Mouse (Mus musculus) heart, embryonic 14.5 days (tissue): ENCODE measurements around the gene Plxnc1. TPM values are rescaled to one million over a fixed set of nuclear protein-coding genes. Genes with fewer than 3 reads are reported as not detected.

Experiments used
- ATAC-seq: fragments of 200-750 bp; cut with Nextera tagmentation; 2 replicates; pipeline ENCODE4 v1.8.0; 2017; ENCODE audit warnings: low read depth, moderate TSS enrichment; ENCODE audit not compliant: insufficient number of reproducible peaks, insufficient read depth, low FRiP score
- H3K27ac ChIP-seq, 2 experiments: fragments of 200-500 bp in 1 of 2; fragments of 300-500 bp in 1 of 2; sonication (generic) in 1 of 2; replicated peaks in 1 of 2; 2 replicates each; pipeline ENCODE4 v1.5.1; 2012 to 2014; ENCODE audit warnings: low read depth in 2 of 2, low read length in 2 of 2, control low read depth in 1 of 2, mild to moderate bottlenecking in 1 of 2, mixed read lengths in 1 of 2; ENCODE audit not compliant: control insufficient read depth in 1 of 2, insufficient read depth in 1 of 2
- H3K27me3 ChIP-seq: fragments of 300-500 bp; sonication (generic); 2 replicates; pipeline ENCODE4 v1.6.1; 2014; ENCODE audit warnings: mild to moderate bottlenecking, low read length, control low read depth; ENCODE audit not compliant: control insufficient read depth, insufficient read depth
- H3K36me3 ChIP-seq: fragments of 300-500 bp; sonication (generic); 2 replicates; pipeline ENCODE4 v1.6.1; 2014; ENCODE audit warnings: mild to moderate bottlenecking, control low read depth, low read length, mixed read lengths; ENCODE audit not compliant: control insufficient read depth, insufficient read depth
- H3K4me1 ChIP-seq, 2 experiments: fragments of 200-500 bp in 1 of 2; fragments of 300-500 bp in 1 of 2; sonication (generic) in 1 of 2; 2 replicates each; pipeline ENCODE4 v1.6.1; 2012 to 2014; ENCODE audit warnings: low read length in 2 of 2, control low read depth in 1 of 2, mixed read lengths in 1 of 2; ENCODE audit not compliant: control insufficient read depth in 2 of 2, insufficient read depth in 2 of 2
- H3K4me2 ChIP-seq: fragments of 300-500 bp; sonication (generic); 2 replicates; pipeline ENCODE4 v1.6.1; 2014; ENCODE audit warnings: mild to moderate bottlenecking, low read length
- H3K4me3 ChIP-seq, 2 experiments: fragments of 200-500 bp in 1 of 2; fragments of 300-500 bp in 1 of 2; sonication (generic) in 1 of 2; 2 replicates each; pipeline ENCODE4 v1.5.1; 2012 to 2014; ENCODE audit warnings: low read length in 2 of 2, mild to moderate bottlenecking in 2 of 2, control low read depth in 1 of 2, low read depth in 1 of 2, moderate library complexity in 1 of 2; ENCODE audit not compliant: control insufficient read depth in 1 of 2, insufficient read depth in 1 of 2
- H3K9ac ChIP-seq: fragments of 300-500 bp; sonication (generic); 2 replicates; pipeline ENCODE4 v1.6.1; 2014; ENCODE audit warnings: mild to moderate bottlenecking, low read length
- H3K9me3 ChIP-seq: fragments of 300-500 bp; sonication (generic); 2 replicates; pipeline ENCODE4 v1.6.1; 2016; ENCODE audit warnings: low read length, control low read depth; ENCODE audit not compliant: control insufficient read depth
- WGBS: fragments of 180-500 bp; shearing (Covaris S2); extraction: QIAGEN DNeasy Blood & Tissue Kit; methylation state at CpG from one replicate; pipeline ENCODE4 v1.1.7; 2014; 5-methylcytosine and 5-hydroxymethylcytosine counted together
- polyA plus RNA-seq: library from polyadenylated mRNA; unstranded; fragments of >200 nt; fragmentation: Nextera tagmentation; extraction: Ambion mirVana; gene quantifications from 2 replicates; pipeline ENCODE4 v1.2.1, GENCODE M21; 2014

Plxnc1 gene
- polyA plus RNA-seq, 1 experiment from 2014 or later, result 6.9 TPM

DNA sequence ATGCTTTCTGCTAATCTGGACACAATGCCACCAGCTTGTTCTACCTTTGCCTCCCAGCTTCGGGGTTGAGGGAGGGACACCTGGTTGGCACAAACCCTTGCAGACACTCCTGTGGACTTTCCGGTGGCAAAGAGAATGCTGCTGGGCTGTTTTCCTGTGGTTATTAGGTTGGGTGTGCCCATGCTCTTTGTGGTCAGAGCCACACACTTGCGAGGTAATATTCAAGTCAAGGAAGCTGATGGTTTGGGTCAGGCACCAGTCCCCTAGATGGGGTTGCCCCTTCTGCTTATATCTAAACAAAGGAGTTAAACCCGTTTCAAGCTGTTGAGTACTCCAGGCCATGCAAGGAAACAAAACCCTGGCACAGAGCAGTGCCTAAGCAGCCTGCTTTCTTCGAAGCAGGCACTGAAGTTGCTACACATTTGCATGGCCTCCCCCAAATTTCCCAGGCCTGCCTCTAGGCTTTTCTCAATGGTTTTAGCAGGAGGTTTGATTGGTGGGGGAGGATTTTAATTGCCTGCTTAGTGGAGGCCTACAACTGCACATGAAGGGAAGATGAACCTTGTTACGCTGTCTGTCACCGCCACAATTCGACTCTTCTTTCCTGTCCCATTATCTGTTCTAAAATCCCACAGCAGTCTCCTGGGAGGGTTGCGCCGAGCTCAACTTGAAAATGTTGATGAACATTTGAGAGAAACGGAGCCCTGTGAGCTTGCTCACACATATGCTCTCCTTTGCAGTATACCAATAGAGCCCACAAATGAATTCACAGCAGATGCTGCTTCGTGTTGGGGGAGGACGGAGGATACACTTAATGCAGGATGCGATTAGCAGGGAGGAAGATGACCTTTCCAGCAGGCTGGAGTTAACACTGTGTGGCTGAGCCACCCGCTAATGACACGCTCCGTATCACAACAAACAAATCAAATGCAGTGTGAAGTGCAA, 132.5 kb downstream of the Plxnc1 start:
- Histone ChIP-seq H3K9me3 (no peaks in the 10 kb centered on the region), H3K27me3 (no peaks in the 10 kb centered on the region), H3K4me3 (no peak overlapping the region), H3K4me1 (no peaks in the 10 kb centered on the region), H3K4me2 (no peak overlapping the region), H3K36me3 (no peaks in the 10 kb centered on the region), H3K27ac (no peak overlapping the region), H3K9ac (no peak overlapping the region)
- 75% methylated on average over 17 of the region's 17 CpGs for WGBS
- ATAC-seq, result no peak

DNA sequence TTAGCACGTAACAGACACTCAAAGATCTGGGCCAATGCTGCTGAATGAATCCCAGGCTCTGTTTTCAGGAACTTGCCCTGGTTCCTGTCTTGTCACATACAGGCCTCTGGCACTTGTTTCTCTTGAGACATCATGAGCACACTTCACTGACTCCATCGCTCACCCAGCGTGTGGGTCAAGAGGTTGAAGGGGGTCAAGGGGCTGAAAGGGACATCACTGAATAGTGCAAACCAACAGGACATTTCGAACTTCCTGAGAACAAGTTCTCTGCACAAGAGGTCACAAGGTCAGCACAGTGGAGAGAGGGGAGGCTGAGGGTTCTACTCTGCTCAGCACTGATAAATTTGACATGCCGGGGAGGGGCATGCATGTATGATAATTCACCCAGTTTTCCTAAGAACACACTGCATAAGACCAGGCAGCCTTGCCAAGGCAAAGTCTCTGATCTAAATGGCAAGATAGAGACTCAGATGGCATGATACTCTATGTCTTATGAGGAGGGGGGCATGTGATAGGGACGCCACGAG, 134.6 kb downstream of the Plxnc1 start:
- no peak for ATAC-seq
- Histone ChIP-seq H3K4me1 (peaks cover 2% of the 10 kb centered on the region in 2 experiments; a peak in 2 of 4 replicates), H3K4me3 (no peak overlapping the region), H3K27ac (no peak overlapping the region), H3K36me3 (no peaks in the 10 kb centered on the region), H3K9ac (no peak overlapping the region), H3K27me3 (no peaks in the 10 kb centered on the region), H3K9me3 (no peaks in the 10 kb centered on the region), H3K4me2 (no peak overlapping the region)
- WGBS, result 51% methylated on average over 7 of the region's 7 CpGs

DNA sequence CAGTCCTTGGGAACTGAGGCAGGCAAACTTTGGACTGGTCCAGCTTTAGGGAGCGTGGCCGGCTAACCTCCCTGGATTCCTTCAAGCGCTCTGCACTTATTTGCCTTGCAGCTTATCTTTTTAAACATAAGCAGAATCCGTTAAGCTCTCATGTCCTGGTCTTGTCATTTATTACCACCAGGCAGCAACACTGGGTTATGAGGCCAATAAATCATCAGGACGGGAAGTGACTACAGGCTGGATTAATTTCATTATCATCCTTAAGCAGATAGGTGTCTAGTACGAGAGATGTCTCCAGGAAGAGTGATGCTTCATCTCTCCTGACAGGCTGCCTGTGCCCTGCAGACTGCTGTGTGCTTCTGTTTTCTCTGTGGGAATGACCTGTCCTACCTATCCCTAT, 136.4 kb downstream of the Plxnc1 start:
- H3K4me1 ChIP-seq, result peaks cover 5 to 7% of the 10 kb centered on the region in 2 experiments; a peak in 3 of 4 replicates
- H3K4me2 ChIP-seq, result no peak overlapping the region
- H3K4me3 ChIP-seq, result no peak overlapping the region
- no peaks in the 10 kb centered on the region for H3K27me3 ChIP-seq
- H3K9ac ChIP-seq, result no peak overlapping the region
- H3K9me3 ChIP-seq, result no peaks in the 10 kb centered on the region
- H3K27ac ChIP-seq, result no peak overlapping the region
- no peak for ATAC-seq
- WGBS, result 69% methylated on average over 6 of the region's 6 CpGs
- H3K36me3 ChIP-seq, result no peaks in the 10 kb centered on the region

DNA sequence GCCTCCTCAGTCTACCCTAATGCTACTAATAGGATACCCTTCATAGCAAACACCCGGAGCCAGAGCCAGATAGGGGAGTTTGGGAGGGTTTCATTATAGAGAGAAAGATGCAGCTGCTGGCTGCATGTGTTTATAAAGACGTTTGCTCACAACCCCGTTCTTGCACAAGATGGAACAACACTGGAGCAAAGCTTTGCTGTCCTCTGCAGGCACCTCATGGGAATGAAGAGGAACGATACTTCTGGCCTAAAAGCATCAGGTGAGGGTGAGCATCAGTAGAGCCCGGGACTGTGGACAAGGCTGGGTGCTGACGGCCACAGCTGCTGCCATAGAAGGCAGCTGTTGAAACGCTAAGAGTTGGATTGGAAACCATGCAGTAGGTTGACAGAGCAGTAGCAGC, 137.3 kb downstream of the Plxnc1 start:
- Histone ChIP-seq H3K36me3 (no peaks in the 10 kb centered on the region), H3K4me2 (no peak overlapping the region), H3K4me1 (peaks cover 5 to 7% of the 10 kb centered on the region in 2 experiments; a peak in 3 of 4 replicates), H3K4me3 (no peak overlapping the region), H3K9me3 (no peaks in the 10 kb centered on the region), H3K9ac (no peak overlapping the region), H3K27me3 (no peaks in the 10 kb centered on the region), H3K27ac (no peak overlapping the region)
- no peak for ATAC-seq
- 64% methylated on average over 7 of the region's 7 CpGs for WGBS

DNA sequence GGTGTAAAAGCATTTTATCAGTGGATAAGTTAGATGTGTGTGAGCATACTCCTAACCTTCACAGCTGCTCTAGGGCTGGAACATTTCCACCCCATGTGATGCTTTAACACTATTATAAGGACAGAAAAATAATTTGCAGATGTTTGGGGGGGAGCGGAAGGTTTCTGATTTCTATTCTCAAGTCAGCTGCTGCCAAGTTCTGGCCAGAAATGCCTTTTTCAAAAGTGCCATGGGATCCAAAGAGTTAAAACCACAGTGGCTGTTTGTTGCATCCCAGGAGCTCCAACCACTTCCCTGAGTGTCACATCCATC, 139.8 kb downstream of the Plxnc1 start:
- WGBS, result 83% methylated on average over 1 of the region's 1 CpGs
- H3K9me3 ChIP-seq, result no peaks in the 10 kb centered on the region
- H3K36me3 ChIP-seq, result no peaks in the 10 kb centered on the region
- no peaks in the 10 kb centered on the region for H3K27me3 ChIP-seq
- no peak overlapping the region for H3K4me3 ChIP-seq
- no peak overlapping the region for H3K4me2 ChIP-seq
- ATAC-seq, result no peak
- H3K9ac ChIP-seq, result no peak overlapping the region
- peaks cover 11 to 25% of the 10 kb centered on the region in 2 experiments for H3K4me1 ChIP-seq
- H3K27ac ChIP-seq, result no peak overlapping the region

DNA sequence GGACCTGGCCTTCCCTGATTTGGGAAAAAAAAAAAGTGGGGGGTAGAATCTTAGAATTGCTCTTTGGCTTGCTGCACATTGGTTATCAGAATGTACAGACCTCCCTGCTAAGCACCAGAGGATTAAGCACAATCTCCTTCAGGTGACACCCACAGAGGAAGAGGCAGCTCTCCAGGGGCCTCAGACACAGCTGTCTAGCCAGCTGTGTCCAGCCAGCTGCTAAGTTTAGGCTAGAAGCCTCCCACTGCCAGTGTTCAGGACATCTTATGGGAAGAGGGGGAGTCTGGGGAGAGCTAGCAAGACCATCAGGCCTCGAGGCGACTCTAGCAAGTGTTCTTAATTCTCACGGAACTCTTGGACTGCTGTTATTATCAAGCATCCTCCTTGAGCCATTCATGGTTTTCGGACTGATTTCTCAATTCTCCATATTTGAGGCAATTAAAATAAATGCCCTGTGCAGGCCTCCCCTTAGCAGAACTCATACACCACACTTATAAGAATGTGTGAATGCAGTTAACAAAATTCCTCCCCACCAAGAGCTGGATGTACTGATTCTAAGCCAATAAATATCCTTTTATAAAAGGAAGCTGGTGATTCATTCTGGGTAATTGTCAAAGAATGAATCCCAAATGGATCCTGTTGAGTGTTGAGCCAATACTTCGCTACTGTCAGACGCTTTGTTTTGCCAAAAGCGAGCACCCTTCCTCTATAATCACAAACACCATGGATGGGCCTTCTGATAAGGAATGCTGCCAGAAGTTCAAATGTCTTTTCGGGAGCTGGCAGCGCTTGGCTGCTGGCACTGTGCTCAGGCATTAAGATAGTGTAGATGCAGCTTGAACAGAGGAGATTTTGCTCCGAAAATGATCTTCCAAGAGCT, 140.4 kb downstream of the Plxnc1 start:
- peaks cover 14 to 30% of the 10 kb centered on the region in 2 experiments for H3K4me1 ChIP-seq
- H3K4me3 ChIP-seq, result no peak overlapping the region
- H3K9me3 ChIP-seq, result no peaks in the 10 kb centered on the region
- 55% methylated on average over 10 of the region's 10 CpGs for WGBS
- no peaks in the 10 kb centered on the region for H3K27me3 ChIP-seq
- H3K4me2 ChIP-seq, result no peak overlapping the region
- no peaks in the 10 kb centered on the region for H3K36me3 ChIP-seq
- H3K27ac ChIP-seq, result no peak overlapping the region
- ATAC-seq, result no peak
- no peak overlapping the region for H3K9ac ChIP-seq

DNA sequence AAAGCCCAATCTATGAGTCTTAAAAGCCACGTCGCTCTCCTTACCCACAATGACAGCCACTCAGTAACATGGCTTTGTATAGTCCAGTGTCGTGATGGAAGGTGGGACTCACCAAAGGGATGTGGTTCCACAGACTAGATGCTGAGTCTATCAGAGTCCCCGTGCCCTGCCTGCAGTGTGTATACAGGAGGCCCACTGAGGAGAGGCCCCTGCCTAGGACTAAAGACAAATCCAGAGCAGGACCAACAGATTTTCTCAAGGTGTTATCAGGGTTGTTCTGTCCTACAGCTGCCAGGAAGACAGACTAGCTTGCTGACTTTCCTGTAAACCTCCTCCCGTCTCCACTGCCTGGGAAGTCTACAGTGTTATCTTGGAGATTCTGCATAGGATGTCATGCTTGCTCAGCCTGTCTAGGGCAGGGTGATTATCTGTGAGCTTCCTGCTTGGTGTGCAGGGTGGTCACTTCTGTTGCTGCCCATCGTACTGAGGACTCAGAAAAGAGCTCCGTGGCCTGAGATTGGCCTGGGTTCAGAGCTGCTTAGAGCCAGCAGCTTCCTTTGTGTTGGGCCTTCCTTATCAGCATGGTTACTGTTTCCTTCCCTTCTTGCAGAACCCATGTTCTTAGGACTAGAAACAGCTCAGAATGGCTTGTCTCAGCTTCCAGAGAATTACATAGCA, 143.8 kb downstream of the Plxnc1 start:
- 53% methylated on average over 7 of the region's 7 CpGs for WGBS
- peaks cover 3% of the 10 kb centered on the region; the same call in 1 of the 2 replicates for H3K36me3 ChIP-seq
- no peaks in the 10 kb centered on the region for H3K9me3 ChIP-seq
- peak; percentile 72 for ATAC-seq
- no peak overlapping the region for H3K4me3 ChIP-seq
- H3K4me1 ChIP-seq, result peaks cover 17 to 39% of the 10 kb centered on the region in 2 experiments
- no peak overlapping the region for H3K4me2 ChIP-seq
- no peak overlapping the region for H3K9ac ChIP-seq
- no peaks in the 10 kb centered on the region for H3K27me3 ChIP-seq
- 0 out of 4 replicates have a peak overlapping the region, but pooled peaks of 1 of the 2 experiments have one; percentile 41 for H3K27ac ChIP-seq
